Mouse (Mus musculus): ENCODE measurements around the gene Dbx1. TPM values are rescaled to one million over a fixed set of nuclear protein-coding genes. Genes with fewer than 3 reads are reported as not detected.

Gene Dbx1
- total RNA-seq, 1 experiment from 2014 or later: not detected

DNA sequence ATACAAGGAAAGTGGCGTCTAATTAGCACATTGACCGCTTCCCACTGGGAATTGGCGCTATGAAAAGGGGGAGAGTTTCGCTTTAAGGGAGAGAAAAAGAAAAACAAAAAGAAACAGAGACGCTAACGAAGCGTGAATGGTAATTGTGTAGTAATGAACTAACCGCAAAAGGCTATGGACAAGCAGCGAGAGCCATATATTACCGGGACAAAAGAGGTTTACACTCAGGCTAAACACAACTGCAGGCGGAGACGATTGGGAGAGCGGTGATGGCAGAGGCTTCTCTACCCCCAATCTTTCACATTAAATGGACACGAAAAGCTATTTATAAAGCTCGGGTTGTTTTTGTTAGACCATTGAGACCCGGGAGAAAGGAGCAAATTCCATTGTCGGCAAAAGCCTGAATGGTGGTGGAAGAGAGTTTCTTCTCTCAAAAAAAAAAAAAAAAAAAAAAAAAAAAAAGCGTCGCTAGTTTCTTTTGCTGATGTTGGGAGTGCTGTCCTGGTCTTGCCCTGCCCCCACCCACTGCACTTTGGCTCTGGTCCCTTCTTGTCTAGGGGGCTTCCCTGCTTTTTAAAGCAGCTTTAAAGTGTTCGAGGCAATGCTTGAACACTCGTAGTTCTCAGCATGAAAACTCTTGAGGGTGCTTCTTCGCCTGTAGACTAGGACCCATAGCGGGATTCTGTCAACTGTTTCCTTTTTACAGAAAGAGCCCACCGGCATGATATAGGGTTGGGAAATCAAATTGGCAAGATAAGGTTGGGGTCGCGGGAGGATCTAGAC lies 2.2 kb downstream of the Dbx1 start:
- no peak for ATAC-seq (ENCODE audit: extremely low read depth, insufficient number of reproducible peaks, low FRiP score, poor library complexity, severe bottlenecking)

- ATAC-seq (ENCODE audit: extremely low read depth, insufficient number of reproducible peaks, low FRiP score, poor library complexity, severe bottlenecking): peak; percentile 67; the same call in 1 of the 2 replicates
Measured at GRCm38 (mm10) chr7:49633375-49633956, 3.2 kb downstream of the Dbx1 start.

GRCm38 (mm10) chr7:49632391-49632790 lies 4.3 kb downstream of the Dbx1 start:
- no peak for ATAC-seq (ENCODE audit: extremely low read depth, insufficient number of reproducible peaks, low FRiP score, poor library complexity, severe bottlenecking)

DNA sequence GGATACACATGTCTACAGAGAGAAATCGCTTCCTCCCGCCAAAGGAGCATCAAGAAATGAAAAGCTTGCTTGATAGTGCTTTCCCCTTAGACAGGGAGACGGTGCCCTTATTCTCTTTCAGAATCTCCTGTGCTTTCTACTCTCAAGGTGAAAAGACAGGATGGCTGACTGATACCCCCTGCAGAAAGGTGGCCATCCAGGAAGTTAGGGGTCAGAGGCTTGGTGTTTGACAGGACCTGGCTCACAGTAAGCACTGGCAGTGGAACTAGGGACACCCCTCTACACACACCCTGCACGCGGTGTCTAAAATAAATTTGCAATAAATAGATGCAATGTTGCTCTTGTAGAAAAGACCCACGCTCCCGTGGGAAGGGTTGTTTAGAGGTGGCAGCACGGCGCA lies 4.8 kb downstream of the Dbx1 start:
- ATAC-seq (ENCODE audit: extremely low read depth, insufficient number of reproducible peaks, low FRiP score, poor library complexity, severe bottlenecking): no peak

DNA sequence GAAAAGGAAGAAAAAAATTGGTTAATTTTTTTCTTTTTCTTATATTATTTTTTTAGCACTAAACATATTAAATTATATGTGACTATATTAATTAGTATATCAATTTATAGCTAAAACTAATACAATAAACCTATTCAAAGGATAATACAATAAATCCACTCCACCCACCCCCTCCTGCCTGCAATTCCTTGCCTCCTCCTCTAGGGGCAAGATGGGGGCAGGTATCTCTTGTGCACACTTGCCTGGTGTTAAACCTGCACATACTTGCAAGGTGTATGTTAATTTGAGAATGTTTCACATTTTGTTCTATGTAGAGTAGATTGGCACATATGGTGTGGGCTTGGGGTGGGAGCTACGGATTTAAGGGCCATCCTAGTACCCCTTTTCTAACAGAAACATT lies 16.5 kb downstream of the Dbx1 start:
- no peak for ATAC-seq (ENCODE audit: extremely low read depth, insufficient number of reproducible peaks, low FRiP score, poor library complexity, severe bottlenecking)

GRCm38 (mm10) chr7:49617087-49617486 lies 19.6 kb downstream of the Dbx1 start:
- no peak for ATAC-seq (ENCODE audit: extremely low read depth, insufficient number of reproducible peaks, low FRiP score, poor library complexity, severe bottlenecking)

DNA sequence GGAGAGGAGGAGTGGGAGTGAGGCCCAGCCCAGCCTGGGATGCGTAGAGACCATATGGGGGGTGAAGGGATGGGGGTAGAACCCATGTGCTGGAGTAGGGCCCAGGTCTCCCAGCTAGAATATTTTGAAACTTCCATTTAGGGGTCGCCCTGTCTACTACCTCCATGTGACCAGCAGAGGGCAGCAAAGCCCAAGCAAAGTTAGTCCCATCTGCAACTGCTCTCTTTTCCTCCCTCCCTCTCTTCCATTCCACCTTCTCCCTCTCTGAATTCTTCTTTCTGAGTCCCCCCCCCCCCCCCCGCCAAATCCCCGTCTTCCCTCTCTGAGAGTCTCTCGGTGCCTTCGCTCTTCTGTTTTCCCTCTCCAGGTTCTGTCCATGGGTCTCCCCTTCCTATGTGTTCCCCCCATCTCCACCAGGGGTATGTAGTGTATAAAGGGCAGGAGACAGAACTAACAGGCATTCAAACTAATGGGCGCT lies 20.4 kb downstream of the Dbx1 start:
- peak; percentile 56; the same call in 1 of the 2 replicates for ATAC-seq (ENCODE audit: extremely low read depth, insufficient number of reproducible peaks, low FRiP score, poor library complexity, severe bottlenecking)

DNA sequence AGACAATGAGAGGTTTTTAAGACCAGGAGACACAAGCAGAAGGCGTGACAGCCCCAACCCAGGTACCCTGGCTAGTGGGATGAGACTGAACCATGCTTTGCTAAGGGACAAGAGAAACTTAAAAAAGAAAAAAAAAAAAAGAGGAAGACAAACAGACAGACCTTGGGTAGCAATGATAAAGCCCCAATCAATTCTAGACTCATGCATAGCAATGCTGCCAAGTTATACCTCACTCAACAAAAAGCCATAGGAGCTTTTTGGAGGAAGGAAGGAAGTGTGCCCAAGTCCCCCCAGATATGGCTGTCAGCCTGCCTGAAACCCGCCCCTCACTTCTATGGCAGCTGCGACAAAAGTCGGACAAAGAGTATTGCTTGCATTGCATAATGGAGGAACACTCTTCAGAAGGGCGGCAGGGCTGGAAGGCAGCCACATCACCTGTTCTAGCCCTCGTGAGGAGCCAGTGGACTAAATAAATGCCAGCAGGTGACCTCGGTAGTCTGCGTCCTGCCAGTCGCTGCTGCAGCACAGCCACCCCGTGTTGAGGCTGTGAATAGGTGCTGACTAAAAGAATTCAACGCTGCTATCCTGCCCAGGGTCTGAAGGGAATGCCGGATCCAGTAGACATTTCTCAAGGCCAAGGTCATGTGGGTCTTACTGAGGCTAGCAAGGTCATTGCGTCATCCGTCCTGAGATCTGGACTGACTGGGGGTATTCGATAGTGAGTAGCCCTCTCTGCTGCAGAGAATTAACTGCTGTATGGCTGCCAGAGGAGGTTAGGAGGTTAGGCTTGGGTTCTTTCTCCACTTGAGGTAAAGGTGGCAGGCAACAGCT lies 31.5 kb downstream of the Dbx1 start:
- no peak for ATAC-seq (ENCODE audit: extremely low read depth, insufficient number of reproducible peaks, low FRiP score, poor library complexity, severe bottlenecking)

GRCm38 (mm10) chr7:49604244-49604643 lies 32.4 kb downstream of the Dbx1 start:
- no peak for ATAC-seq (ENCODE audit: extremely low read depth, insufficient number of reproducible peaks, low FRiP score, poor library complexity, severe bottlenecking)

GRCm38 (mm10) chr7:49601191-49601975 lies 35.3 kb downstream of the Dbx1 start:
- ATAC-seq (ENCODE audit: extremely low read depth, insufficient number of reproducible peaks, low FRiP score, poor library complexity, severe bottlenecking): peak; percentile 63

- no peak for ATAC-seq (ENCODE audit: extremely low read depth, insufficient number of reproducible peaks, low FRiP score, poor library complexity, severe bottlenecking)
Measured at GRCm38 (mm10) chr7:49599950-49600349, 36.7 kb downstream of the Dbx1 start.

DNA sequence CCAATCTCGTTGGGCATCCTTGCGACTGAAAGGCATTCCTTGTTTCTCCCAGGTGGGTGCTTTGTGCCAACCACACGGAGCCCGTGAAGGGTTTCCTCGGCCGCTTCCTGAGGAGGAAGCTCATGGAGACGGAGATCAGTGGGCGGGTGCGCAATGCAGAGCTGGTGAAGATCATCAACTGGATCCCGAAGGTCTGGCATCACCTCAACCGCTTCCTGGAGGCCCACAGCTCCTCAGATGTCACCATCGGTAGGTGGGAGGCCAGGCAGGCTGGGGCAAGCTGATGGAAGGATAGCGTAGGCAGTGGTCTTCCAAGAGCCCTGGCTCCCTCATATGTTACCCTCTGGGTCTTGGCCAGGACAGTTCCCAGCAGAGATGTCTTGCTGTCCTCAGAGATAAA lies 38.4 kb downstream of the Dbx1 start:
- no peak for ATAC-seq (ENCODE audit: extremely low read depth, insufficient number of reproducible peaks, low FRiP score, poor library complexity, severe bottlenecking)

GRCm38 (mm10) chr7:49597776-49598175 lies 38.9 kb downstream of the Dbx1 start:
- ATAC-seq (ENCODE audit: extremely low read depth, insufficient number of reproducible peaks, low FRiP score, poor library complexity, severe bottlenecking): no peak

GRCm38 (mm10) chr7:49589635-49590034 lies 47.0 kb downstream of the Dbx1 start:
- no peak for ATAC-seq (ENCODE audit: extremely low read depth, insufficient number of reproducible peaks, low FRiP score, poor library complexity, severe bottlenecking)

DNA sequence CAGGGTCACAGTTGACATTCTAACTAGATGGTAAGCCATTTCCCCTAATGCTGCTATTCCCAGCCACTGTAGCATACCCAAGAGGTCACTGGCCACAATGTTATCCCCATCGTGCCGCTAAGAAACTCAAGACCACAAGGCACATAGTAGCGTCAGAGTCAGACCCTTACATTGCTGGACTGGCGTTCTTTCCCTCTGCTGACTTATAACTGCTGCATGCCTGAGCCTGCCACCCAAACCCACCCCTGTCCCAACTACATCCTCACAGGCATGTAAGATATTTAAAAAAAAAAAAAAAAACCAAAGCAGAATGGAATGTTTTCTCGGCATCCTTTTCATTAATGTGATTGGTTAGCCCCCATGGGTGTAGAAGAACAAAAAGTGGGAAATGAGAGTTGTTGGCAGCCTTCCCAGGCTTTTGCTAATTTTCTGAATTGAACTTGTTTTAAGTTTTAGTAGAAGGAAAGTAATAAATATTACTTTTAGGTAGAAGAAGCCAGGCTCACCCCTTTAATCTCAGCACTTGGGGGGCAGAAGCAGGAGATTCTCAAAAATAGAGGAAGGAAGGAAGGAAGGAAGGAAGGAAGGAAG lies 50.0 kb downstream of the Dbx1 start:
- no peak for ATAC-seq (ENCODE audit: extremely low read depth, insufficient number of reproducible peaks, low FRiP score, poor library complexity, severe bottlenecking)

DNA sequence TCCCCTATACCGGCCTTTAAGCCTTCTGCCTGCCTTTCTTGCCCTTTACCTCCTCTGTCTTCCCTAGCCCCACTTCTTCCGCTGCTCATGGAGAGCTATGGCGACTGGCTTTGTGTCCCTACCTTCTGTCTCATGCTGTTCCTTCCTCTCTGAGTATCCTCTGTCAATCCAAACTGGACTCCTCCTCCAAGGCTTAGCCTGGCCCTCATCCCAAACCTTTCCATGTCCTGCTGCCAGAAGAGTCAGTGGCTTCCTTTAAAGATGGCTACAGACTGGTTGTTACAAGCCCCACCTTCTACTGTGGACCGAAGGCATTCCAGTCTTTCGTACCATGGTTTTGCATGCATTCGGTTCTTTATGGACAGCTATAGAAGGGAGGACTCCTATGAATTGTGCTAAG lies 53.5 kb downstream of the Dbx1 start:
- ATAC-seq (ENCODE audit: extremely low read depth, insufficient number of reproducible peaks, low FRiP score, poor library complexity, severe bottlenecking): no peak

GRCm38 (mm10) chr7:49582551-49582950 lies 54.1 kb downstream of the Dbx1 start:
- peak; percentile 46; the same call in 1 of the 2 replicates for ATAC-seq (ENCODE audit: extremely low read depth, insufficient number of reproducible peaks, low FRiP score, poor library complexity, severe bottlenecking)

- ATAC-seq (ENCODE audit: extremely low read depth, insufficient number of reproducible peaks, low FRiP score, poor library complexity, severe bottlenecking): no peak
Measured at GRCm38 (mm10) chr7:49581951-49582350, 54.7 kb downstream of the Dbx1 start.
